Mouse (Mus musculus) cerebellum, adult (tissue): ENCODE measurements around the gene Coch.
"Not testable (repeated sequence)": the region's sequence is repeated elsewhere in the genome, so short reads cannot be mapped to it uniquely, and the experiment has no call there.

Source experiments
- ATAC-seq: cut with Nextera tagmentation; 2 replicates; pipeline ENCODE4 v1.9.2; 2017; ENCODE audit warnings: mild to moderate bottlenecking, moderate library complexity, mixed read lengths; ENCODE audit not compliant: insufficient number of reproducible peaks, low FRiP score, low TSS enrichment

Coch gene

GRCm38 (mm10) chr12:51636689-51637470 lies 43.7 kb downstream of the Coch start:
- no peak for ATAC-seq

- ATAC-seq: no peak
Observed at GRCm38 (mm10) chr12:51641871-51642270, 48.7 kb downstream of the Coch start.

GRCm38 (mm10) chr12:51649401-51649800 lies 56.3 kb downstream of the Coch start:
- ATAC-seq: not testable (repeated sequence)
